Mouse (Mus musculus): ENCODE data around the gene Bbof1. TPM values are rescaled to one million over a fixed set of nuclear protein-coding genes. Genes with fewer than 3 reads are reported as not detected.

The Bbof1 gene
- polyA plus RNA-seq, 1 experiment from 2014 or later = 5.2 TPM

DNA sequence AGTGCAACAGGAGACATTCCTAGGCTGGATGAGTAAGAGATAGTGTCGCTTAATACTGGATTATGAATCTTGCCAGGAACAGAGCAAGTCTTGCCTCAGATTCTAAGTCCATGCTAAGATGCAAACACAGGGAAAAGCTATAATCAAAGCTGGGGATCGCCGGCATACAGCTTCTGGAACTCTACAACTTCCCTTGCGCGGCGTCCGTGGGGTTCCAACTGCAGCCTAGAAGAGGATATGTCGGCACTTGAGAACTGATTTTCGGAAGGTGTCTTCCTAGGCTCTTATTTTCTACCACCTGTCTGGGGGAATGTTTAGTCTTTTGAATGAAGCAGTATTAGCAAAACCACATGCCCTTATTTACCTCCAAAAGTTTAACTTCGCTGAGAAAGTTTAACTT, 41.0 kb downstream of the Bbof1 start:
- WGBS = 49% methylated on average over 10 of the region's 10 CpGs
- no peaks in the 10 kb centered on the region for H3K36me3 ChIP-seq (ENCODE audit: control insufficient read depth, insufficient read depth, low read length)
- H3K27me3 ChIP-seq (ENCODE audit: control insufficient read depth, insufficient read depth, low read length) = no peaks in the 10 kb centered on the region
- ATAC-seq (ENCODE audit: low read depth) = no peak
- H3K27ac ChIP-seq (ENCODE audit: low read depth, low read length) = no peak overlapping the region
- H3K4me2 ChIP-seq (ENCODE audit: low read depth, low read length) = peak overlapping the region; percentile 94; the same call in 1 of the 2 replicates
- no peaks in the 10 kb centered on the region for H3K9me3 ChIP-seq (ENCODE audit: control insufficient read depth, low read length)
- peak overlapping the region; percentile 62; the same call in 1 of the 2 replicates for H3K4me3 ChIP-seq (ENCODE audit: low read depth, low read length)
- H3K4me1 ChIP-seq (ENCODE audit: control insufficient read depth, insufficient read depth, low read length) = 0 out of 2 replicates have a peak, but pooled peaks cover 6% of the 10 kb centered on the region
- H3K9ac ChIP-seq (replicated peaks; ENCODE audit: low read depth, low read length) = no peak overlapping the region

DNA sequence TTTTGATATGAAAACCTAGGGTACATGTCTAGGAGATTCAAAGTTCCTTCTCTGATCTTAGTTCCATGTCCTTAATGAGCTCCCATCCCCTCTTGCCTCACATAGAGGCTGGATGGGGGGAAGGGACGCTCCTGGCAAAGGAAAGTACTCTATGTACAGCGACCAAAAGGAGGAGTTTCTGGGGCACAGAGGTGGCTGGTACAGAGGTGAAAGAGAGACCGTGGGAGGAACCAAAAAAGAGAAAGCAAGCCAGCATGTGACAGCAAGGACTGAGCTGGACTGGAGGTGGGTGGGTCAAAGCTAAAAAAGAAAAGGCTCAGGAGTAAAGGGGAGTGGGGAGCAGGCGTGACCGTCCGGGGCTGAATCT, 41.5 kb downstream of the Bbof1 start:
- no peaks in the 10 kb centered on the region for H3K36me3 ChIP-seq (ENCODE audit: control insufficient read depth, insufficient read depth, low read length)
- no peak; the same call in 1 of the 2 replicates for ATAC-seq (ENCODE audit: low read depth)

DNA sequence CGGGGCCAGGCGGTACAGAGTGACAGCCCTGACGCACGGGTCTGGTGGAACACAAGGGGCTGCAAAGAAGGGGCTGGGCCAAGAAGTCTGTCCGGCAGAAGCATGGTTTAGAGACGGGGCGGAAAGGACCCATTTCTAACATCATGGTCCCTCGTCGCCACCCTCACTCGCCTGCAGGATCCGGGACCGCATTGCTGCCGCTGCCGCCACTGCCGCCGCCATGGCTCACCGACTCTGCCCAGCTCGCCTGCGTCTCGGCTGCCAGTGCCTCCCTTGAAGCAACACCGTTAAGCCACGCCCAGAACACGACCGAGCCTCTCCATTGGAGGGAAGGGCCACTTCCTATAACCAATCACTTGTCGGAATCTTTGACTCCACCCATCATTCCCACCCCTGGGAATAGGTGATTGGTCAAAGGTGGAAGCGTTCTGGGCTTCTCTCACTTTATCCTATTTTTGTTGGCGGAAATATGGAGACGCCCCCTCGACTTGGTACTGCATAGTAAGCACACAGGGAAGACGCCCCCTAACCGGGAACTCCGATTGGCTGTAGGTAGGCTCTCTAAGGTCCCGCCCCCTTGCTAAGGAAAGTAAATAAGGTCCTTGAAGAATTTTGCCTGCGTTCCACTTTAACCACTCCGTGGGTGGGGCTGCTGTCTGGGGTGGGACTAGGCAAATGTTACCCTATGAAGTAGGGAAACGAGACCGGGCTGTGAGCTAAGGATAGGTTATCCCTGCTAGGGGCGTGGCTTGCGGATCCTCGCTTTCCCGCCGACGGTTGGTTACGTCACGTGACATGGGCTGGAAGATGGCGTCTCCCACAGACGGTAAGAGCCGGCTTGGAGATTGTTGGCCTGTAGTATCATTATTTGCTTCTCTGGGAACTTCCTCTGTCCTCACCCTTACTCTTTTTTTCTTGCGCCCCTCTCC, 42.1 kb downstream of the Bbof1 start, which contains the start of the genes Aldh6a1 and Lin52:
Gene Aldh6a1, minus strand, starts transcription at position 287 of the 929 bp plus-strand sequence.
Gene Lin52, plus strand, starts transcription at position 705 of the 929 bp plus-strand sequence.
- Histone ChIP-seq H3K36me3 (ENCODE audit: control insufficient read depth, insufficient read depth, low read length) (no peaks in the 10 kb centered on the region), H3K4me1 (ENCODE audit: control insufficient read depth, insufficient read depth, low read length) (0 out of 2 replicates have a peak, but pooled peaks cover 6% of the 10 kb centered on the region), H3K4me3 (ENCODE audit: low read depth, low read length) (peak within 1 kb of the TSS; percentile 62), H3K27ac (ENCODE audit: low read depth, low read length) (peak within 1 kb of the TSS; percentile 82), H3K27me3 (ENCODE audit: control insufficient read depth, insufficient read depth, low read length) (no peaks in the 10 kb centered on the region), H3K4me2 (ENCODE audit: low read depth, low read length) (peak within 1 kb of the TSS; percentile 94), H3K9me3 (ENCODE audit: control insufficient read depth, low read length) (no peaks in the 10 kb centered on the region), H3K9ac (replicated peaks; ENCODE audit: low read depth, low read length) (peak within 1 kb of the TSS; percentile 50)
- WGBS = under 1% methylated on average over 49 of the region's 49 CpGs
- peak; percentile 98 for ATAC-seq (ENCODE audit: low read depth)

More for the DNA sequence above, 41.5 kb downstream of the Bbof1 start:
- Histone ChIP-seq H3K27me3 (ENCODE audit: control insufficient read depth, insufficient read depth, low read length) (no peaks in the 10 kb centered on the region), H3K4me1 (ENCODE audit: control insufficient read depth, insufficient read depth, low read length) (0 out of 2 replicates have a peak, but pooled peaks cover 6% of the 10 kb centered on the region), H3K27ac (ENCODE audit: low read depth, low read length) (peak overlapping the region; percentile 82), H3K4me2 (ENCODE audit: low read depth, low read length) (peak overlapping the region; percentile 94), H3K4me3 (ENCODE audit: low read depth, low read length) (peak overlapping the region; percentile 62), H3K9me3 (ENCODE audit: control insufficient read depth, low read length) (no peaks in the 10 kb centered on the region), H3K9ac (replicated peaks; ENCODE audit: low read depth, low read length) (peak overlapping the region; percentile 50)
- WGBS = under 1% methylated on average over 6 of the region's 6 CpGs

DNA sequence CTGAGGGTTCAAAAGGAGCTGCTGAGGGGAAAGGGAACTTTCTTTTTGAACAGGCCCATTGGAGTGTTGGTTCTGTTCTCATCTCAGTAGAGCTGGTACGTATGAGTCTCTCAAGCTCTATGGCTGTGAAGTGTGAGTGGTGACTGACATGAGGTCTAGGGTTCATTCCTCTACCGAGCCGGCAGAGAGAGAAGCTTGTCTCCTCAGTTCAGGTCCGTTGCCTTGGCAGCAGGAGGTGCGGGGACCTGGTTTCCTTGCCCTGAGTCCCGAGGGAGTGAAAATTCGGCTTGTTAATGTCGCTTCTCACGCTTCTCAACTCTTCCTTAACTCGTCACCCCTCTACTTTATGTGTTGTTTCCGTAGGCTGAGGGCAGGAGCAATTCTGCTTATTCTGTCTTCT, 42.9 kb downstream of the Bbof1 start:
- peak overlapping the region; percentile 62 for H3K4me3 ChIP-seq (ENCODE audit: low read depth, low read length)
- peak overlapping the region; percentile 94 for H3K4me2 ChIP-seq (ENCODE audit: low read depth, low read length)
- no peak for ATAC-seq (ENCODE audit: low read depth)
- H3K36me3 ChIP-seq (ENCODE audit: control insufficient read depth, insufficient read depth, low read length) = peaks cover under 1% of the 10 kb centered on the region; the same call in 1 of the 2 replicates
- WGBS = 1% methylated on average over 11 of the region's 11 CpGs
- H3K9me3 ChIP-seq (ENCODE audit: control insufficient read depth, low read length) = no peaks in the 10 kb centered on the region
- 0 out of 2 replicates have a peak, but pooled peaks cover 6% of the 10 kb centered on the region for H3K4me1 ChIP-seq (ENCODE audit: control insufficient read depth, insufficient read depth, low read length)
- peak overlapping the region; percentile 58; the same call in 1 of the 2 replicates for H3K27ac ChIP-seq (ENCODE audit: low read depth, low read length)
- H3K9ac ChIP-seq (replicated peaks; ENCODE audit: low read depth, low read length) = peak overlapping the region; percentile 13
- H3K27me3 ChIP-seq (ENCODE audit: control insufficient read depth, insufficient read depth, low read length) = no peaks in the 10 kb centered on the region

DNA sequence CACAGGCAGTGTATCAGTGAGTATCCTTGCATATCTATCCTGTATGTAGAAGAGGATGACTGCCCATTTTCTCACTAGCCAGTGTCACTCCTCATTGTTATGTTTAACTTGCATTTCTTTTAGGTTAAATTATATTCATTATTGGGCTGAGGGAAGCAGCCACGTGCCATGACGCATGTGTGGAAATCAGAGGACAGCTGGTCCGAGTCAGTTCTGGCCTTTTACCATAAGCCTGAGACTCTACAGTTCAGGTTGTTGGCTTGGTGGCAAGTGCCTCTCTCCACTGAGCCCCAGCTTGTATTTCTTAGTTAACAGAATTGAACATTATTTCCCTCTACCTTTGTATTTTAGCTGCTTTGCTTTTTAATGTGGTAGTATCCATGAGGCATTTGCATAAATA, 48.0 kb downstream of the Bbof1 start:
- H3K9me3 ChIP-seq (ENCODE audit: control insufficient read depth, low read length) = no peaks in the 10 kb centered on the region
- H3K27me3 ChIP-seq (ENCODE audit: control insufficient read depth, insufficient read depth, low read length) = no peaks in the 10 kb centered on the region
- H3K27ac ChIP-seq (ENCODE audit: low read depth, low read length) = no peak overlapping the region
- no peak overlapping the region for H3K9ac ChIP-seq (replicated peaks; ENCODE audit: low read depth, low read length)
- H3K36me3 ChIP-seq (ENCODE audit: control insufficient read depth, insufficient read depth, low read length) = peaks cover 24% of the 10 kb centered on the region
- 0 out of 2 replicates have a peak, but pooled peaks cover 2% of the 10 kb centered on the region for H3K4me1 ChIP-seq (ENCODE audit: control insufficient read depth, insufficient read depth, low read length)
- no peak for ATAC-seq (ENCODE audit: low read depth)
- WGBS = 98% methylated on average over 3 of the region's 3 CpGs
- H3K4me2 ChIP-seq (ENCODE audit: low read depth, low read length) = no peak overlapping the region
- H3K4me3 ChIP-seq (ENCODE audit: low read depth, low read length) = no peak overlapping the region

DNA sequence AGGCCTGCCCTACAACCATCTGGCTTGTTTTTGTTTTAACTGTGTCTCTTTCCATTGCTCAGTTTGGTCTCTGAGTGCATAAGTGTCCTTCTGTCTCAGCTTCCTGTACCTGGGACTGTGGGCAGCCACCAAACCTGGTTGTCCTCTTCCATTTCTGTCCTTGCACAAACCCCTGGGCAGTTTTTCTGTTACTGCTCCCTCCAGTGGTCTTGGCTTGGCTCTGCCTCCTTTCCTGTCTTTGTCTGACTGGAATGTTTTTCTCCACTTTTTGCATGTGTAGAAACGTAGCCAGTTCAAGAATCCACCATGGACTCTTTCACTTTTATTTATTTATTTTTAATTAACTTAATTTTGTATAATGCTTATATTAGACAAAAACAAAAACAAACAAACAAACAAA, 51.0 kb downstream of the Bbof1 start:
- Histone ChIP-seq H3K36me3 (ENCODE audit: control insufficient read depth, insufficient read depth, low read length) (peaks cover 31% of the 10 kb centered on the region), H3K27me3 (ENCODE audit: control insufficient read depth, insufficient read depth, low read length) (no peaks in the 10 kb centered on the region), H3K9me3 (ENCODE audit: control insufficient read depth, low read length) (no peaks in the 10 kb centered on the region), H3K27ac (ENCODE audit: low read depth, low read length) (no peak overlapping the region), H3K4me2 (ENCODE audit: low read depth, low read length) (no peak overlapping the region), H3K4me3 (ENCODE audit: low read depth, low read length) (no peak overlapping the region), H3K9ac (replicated peaks; ENCODE audit: low read depth, low read length) (no peak overlapping the region), H3K4me1 (ENCODE audit: control insufficient read depth, insufficient read depth, low read length) (no peaks in the 10 kb centered on the region)
- WGBS = 72% methylated on average over 1 of the region's 1 CpGs
- no peak for ATAC-seq (ENCODE audit: low read depth)

DNA sequence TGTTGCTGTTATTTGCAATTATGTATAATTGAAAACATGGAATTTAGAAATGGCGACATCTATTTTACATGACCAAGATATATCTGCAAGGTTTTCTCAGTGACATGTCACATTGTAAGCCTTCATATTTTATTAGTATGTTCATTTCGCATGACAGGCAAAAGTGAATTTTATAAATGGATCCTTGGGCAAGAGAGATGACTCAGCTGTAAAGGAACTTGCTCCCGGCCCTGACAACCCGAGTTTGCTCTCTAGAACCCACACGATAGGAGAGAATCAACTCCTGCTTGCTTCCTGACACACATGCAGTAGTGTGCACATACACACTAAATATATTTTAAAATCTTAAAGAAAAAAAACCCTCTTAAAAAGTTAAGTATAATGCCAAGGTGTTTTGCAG, 52.5 kb downstream of the Bbof1 start:
- H3K36me3 ChIP-seq (ENCODE audit: control insufficient read depth, insufficient read depth, low read length) = peaks cover 33% of the 10 kb centered on the region
- no peaks in the 10 kb centered on the region for H3K9me3 ChIP-seq (ENCODE audit: control insufficient read depth, low read length)
- ATAC-seq (ENCODE audit: low read depth) = no peak
- no peaks in the 10 kb centered on the region for H3K4me1 ChIP-seq (ENCODE audit: control insufficient read depth, insufficient read depth, low read length)
- no peak overlapping the region for H3K27ac ChIP-seq (ENCODE audit: low read depth, low read length)
- no peak overlapping the region for H3K9ac ChIP-seq (replicated peaks; ENCODE audit: low read depth, low read length)
- WGBS = 95% methylated on average over 5 of the region's 5 CpGs
- no peak overlapping the region for H3K4me3 ChIP-seq (ENCODE audit: low read depth, low read length)
- no peak overlapping the region for H3K4me2 ChIP-seq (ENCODE audit: low read depth, low read length)
- H3K27me3 ChIP-seq (ENCODE audit: control insufficient read depth, insufficient read depth, low read length) = no peaks in the 10 kb centered on the region

DNA sequence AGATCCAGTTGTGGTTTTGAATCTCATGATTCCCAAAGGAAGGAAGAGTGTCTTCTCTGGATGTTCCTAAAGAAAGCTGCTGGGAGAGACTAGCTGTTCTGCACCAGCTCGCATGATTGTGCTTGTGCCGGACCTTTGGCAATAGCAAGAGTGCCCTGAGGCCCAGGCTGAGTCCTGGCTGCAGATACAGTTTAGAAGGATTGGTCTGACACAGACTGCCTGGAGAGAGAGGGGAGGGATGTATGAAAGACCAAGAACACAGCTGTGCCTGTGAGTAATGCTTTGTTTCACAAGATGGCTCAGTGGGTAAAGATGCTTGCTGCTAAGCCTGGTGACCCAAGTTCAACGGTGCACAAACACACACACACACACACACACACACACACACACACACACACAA, 54.0 kb downstream of the Bbof1 start:
- WGBS = 72% methylated on average over 3 of the region's 3 CpGs
- Histone ChIP-seq H3K9me3 (ENCODE audit: control insufficient read depth, low read length) (no peaks in the 10 kb centered on the region), H3K4me2 (ENCODE audit: low read depth, low read length) (no peak overlapping the region), H3K27ac (ENCODE audit: low read depth, low read length) (no peak overlapping the region), H3K9ac (replicated peaks; ENCODE audit: low read depth, low read length) (no peak overlapping the region), H3K27me3 (ENCODE audit: control insufficient read depth, insufficient read depth, low read length) (no peaks in the 10 kb centered on the region), H3K4me1 (ENCODE audit: control insufficient read depth, insufficient read depth, low read length) (no peaks in the 10 kb centered on the region), H3K4me3 (ENCODE audit: low read depth, low read length) (no peak overlapping the region), H3K36me3 (ENCODE audit: control insufficient read depth, insufficient read depth, low read length) (peaks cover 31% of the 10 kb centered on the region)
- no peak for ATAC-seq (ENCODE audit: low read depth)

DNA sequence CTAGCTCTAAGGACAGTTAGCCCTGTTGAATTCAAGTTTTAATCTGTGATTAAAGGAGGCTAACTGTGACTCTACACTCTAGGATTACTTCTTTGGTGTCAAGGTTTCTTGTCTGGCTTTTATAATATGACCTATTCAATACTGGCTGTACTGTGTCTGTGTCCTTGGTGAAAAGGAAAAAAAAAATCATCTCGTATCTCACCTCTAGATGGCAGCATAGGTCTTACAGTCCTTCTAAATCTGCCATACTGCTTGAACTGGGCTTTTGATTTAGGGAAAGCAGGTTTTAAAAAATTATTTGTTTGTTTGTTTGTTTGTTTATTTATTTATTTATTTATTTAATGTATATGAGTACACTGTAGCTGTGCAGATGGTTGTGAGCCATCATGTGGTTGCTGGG, 59.8 kb downstream of the Bbof1 start:
- H3K36me3 ChIP-seq (ENCODE audit: control insufficient read depth, insufficient read depth, low read length) = peaks cover 11% of the 10 kb centered on the region; the same call in 1 of the 2 replicates
- no peak for ATAC-seq (ENCODE audit: low read depth)
- no peaks in the 10 kb centered on the region for H3K4me1 ChIP-seq (ENCODE audit: control insufficient read depth, insufficient read depth, low read length)
- H3K9me3 ChIP-seq (ENCODE audit: control insufficient read depth, low read length) = no peaks in the 10 kb centered on the region
- no peak overlapping the region for H3K9ac ChIP-seq (replicated peaks; ENCODE audit: low read depth, low read length)
- H3K27ac ChIP-seq (ENCODE audit: low read depth, low read length) = no peak overlapping the region
- no peak overlapping the region for H3K4me2 ChIP-seq (ENCODE audit: low read depth, low read length)
- H3K27me3 ChIP-seq (ENCODE audit: control insufficient read depth, insufficient read depth, low read length) = no peaks in the 10 kb centered on the region
- no peak overlapping the region for H3K4me3 ChIP-seq (ENCODE audit: low read depth, low read length)
- 2% methylated on average over 1 of the region's 1 CpGs for WGBS
